Mouse (Mus musculus) cerebellum, adult 8-10 months (tissue): Measurements from ENCODE around the gene Scn5a.

Experiments
- DNase-seq: peaks from one replicate; pipeline ENCODE4 v3.0.0; 2022

The Scn5a gene

DNA sequence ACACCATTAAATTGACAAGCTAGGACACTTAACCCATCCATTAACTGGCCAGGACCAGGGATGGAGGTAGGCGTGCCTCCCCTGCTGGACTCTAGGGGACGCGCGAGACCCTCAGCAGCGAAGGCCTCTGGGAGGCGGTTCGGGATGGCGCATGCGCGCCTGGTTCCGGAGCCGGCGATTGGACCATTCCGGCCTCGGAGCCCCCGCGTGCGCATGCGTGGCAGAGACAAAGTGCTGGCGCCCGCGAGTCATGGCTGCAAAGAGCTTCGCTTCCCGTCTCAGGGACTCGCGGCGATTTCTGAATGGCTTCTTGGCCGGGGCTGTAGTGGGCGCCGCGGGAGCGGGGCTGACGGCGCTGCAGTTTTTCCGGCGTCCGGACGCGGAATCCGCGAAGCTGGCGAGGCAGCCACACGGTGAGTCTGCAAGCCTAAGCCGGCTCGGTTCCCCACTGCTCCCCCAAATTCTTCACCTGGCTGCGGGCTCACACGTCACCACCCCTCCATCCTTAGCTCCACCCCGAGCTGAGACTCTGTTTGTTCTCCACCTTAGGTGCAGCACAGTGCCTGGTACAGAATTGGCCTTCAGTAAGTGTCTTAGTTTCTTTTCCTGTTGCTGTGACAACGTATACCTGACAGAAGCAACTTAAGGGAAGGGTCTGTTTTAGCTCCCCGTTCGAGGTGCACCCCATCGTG, 133.9 kb downstream of the Scn5a start, which contains the start of gene Exog:
Gene Exog (plus strand): TSS at position 206 of the 692 bp plus-strand sequence.
- peak; percentile 99 for DNase-seq

DNA sequence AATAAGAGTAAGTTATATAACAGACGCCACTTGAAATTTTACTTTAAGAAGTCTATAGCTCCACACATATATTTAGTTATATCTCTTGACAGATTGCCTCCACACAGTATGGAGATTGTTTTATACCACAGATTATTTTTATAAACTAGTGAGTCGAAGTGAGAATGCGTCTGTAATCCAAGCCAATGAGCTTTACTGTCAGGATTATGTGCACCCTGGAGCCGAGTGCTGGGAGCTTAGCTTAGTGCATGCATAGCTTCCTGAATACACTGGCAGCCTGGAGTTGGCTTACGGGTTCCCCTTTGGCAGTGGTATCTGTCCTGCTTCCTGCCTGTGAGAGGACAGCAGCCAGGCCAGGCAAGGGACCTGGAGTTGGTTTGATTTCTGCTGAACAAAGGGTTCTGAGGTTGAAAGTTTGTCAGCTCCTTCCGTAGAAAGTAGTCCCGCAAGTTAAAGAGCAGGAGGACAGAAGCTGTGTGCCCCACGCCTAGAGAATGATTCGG, 140.3 kb downstream of the Scn5a start:
- no peak for DNase-seq

DNA sequence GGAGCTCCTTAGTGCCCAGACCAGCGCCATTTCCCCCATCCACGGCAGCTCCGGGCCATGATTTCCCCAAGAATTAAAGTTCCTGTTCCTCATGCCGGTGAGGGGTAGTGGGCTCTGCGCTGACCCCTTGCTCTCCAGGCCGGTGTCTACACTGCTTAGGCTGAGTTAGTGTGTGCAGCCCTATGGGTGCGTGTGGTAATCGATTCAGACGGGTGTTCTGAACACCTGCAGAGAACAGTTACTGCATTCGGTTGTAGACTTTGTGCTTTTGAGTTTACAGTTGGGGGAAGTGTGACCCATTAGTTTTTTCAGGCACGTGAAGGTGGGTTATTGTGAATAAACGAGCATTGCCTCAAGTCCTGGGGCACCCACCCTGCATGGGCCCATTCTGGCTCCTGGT, 140.8 kb downstream of the Scn5a start:
- no peak for DNase-seq

DNA sequence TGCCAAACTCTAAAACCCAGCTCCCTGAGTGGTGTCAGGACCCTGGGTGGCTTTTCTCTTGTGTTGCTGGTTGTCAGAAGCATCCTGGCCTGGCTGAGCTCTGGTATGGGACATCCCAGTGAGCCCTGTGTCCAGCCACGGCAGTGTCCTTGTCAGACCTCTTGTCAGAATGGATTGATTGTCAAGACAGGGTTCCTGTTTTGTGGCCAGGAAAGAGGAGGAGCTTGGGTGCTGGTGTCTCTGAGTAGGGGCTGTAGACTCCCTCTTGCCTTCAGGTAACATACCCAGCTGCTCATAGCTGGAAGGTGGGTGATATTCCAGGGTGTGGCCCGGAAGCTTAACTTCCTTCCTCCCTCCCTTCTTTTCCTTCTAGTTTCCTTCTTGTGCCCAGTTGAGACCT, 143.0 kb downstream of the Scn5a start:
- DNase-seq: no peak
